Mouse (Mus musculus): ENCODE results near the gene Hcn2.
"Not testable (repeated sequence)": the region's sequence is repeated elsewhere in the genome, so short reads cannot be mapped to it uniquely, and the experiment has no call there.

Hcn2 gene

DNA sequence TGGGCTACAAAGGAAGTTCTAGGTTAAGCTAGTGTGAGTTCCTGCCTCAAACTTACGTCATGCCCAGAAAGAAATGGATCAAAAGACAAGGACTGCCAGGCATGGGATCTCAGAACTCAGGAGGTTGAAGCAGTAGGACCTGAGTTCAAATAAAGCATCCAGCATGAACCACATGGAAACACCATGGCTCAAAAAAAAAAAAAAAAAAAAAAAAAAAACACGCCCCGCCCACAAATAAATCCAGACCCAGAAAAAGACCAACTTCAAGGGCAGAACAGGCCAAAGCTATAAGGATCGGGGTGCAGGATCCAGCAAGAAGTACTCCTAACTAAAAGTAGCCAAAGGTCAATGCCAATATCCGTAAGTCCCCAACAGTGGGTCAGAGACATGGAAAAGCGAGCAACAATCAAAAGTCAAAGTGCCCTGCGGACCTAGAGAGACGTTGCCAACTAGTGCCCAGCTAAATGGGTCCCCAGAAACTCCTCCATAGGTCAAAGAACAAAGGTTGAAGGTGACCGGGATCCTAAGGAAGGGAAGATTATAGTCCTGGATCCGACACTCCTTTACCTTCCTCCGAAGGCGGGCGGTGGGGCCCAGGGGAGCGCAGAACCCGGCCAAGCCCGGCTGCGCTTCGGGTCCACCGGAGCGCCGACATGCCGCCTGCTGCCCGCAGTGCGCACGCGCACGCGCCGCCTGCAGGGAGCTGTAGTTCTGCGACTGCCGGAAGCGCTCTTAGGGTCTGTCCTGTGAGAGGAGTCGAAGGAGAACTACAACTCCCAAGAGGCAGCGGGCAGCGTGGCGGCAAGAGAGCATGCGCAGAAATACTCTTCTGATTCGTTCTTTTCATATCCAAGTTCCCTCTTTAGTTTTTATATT, 29.7 kb downstream of the Hcn2 start, which contains the start of gene Polrmt:
Gene Polrmt, minus strand, starts transcription at position 684 of the 876 bp plus-strand sequence.
- DNase-seq, result peak; percentile 98

DNA sequence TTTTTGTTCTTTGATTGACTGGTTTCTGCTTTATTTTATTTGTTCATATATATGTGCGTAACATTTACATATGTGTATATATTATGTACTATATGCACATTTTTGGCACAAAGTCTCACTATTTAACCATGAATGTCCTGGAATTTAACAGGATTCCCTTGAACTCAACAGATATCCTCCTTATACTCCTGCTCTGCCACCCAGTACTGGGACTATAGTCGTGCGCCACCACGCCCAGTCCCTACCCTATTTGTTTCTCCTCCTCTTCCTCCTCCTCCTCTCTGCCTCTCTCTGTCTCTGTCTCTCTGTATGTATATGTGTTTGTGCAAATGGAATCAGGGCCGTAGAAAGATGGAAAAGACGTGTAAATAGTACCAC, 30.3 kb downstream of the Hcn2 start:
- no peak for DNase-seq

DNA sequence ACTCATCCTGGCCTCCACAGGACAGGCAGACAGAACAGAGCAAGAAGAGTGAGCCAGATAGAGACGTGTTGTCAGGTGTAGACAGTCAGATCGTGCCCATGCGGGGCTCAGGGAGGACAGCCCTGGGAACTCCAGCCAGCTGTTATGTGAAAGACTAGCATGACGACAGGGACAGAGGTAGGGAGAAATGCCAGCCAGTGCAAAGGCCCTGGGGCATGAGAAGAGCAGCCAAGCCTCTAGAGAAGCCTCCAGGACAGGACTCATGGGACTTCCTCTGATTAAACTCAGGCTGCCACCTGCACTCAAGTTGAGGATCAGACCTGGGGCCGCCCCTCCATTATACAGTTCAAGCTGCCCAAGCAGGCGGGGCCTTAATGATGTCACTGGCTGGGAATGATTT, 32.1 kb downstream of the Hcn2 start:
- DNase-seq, result no peak

DNA sequence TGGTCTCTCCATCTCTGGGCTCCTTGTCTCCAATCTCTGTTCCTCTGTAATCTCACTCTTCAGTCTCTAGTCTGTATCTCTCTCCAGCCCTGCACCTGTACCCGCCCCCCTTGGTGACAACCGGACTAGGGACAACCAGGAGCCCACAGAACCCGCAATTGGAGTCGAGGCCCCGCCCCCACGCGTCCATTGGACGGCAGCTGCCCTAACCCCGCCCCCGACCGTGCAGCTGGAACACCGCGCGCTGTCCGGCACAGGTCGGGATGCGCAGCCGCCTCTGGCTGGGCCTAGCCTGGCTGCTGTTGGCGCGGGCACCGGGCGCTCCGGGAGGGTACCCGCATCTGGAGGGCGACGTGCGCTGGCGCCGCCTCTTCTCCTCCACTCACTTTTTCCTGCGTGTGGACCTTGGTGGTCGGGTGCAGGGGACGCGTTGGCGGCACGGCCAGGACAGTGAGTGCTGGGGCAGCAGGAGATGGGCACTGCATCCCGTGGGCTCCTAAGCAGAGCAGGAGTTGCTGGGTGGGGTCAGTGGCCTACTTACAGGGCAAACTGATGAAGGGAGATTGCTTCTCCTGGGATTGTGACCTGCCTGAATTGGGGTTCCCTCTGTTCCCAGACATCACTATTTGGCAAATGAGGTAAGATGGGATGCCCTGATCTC, 38.6 kb downstream of the Hcn2 start, which contains the start of gene Fgf22:
Gene Fgf22, plus strand, starts transcription at position 221 of the 661 bp plus-strand sequence.
- peak; percentile 72 for DNase-seq

DNA sequence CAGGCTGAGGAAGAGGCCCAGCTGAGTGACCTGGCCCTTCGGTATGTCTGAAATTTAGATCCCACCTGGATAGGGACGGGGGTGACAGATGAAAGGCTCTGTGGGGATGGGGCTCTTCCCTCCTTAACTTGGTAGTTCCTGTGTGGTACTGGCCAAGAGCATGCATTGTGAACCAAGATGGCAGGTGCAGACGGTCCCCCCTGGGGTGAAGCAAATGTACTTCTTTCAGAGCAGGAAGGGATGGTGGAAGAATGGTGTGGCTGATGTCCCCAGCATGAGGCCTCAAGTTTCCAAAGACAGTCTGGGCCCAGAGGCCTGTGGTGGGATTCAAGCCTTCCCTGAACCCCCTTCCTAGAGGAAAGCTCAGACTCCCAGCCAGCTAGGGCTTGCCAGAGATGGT, 39.4 kb downstream of the Hcn2 start:
- no peak for DNase-seq

DNA sequence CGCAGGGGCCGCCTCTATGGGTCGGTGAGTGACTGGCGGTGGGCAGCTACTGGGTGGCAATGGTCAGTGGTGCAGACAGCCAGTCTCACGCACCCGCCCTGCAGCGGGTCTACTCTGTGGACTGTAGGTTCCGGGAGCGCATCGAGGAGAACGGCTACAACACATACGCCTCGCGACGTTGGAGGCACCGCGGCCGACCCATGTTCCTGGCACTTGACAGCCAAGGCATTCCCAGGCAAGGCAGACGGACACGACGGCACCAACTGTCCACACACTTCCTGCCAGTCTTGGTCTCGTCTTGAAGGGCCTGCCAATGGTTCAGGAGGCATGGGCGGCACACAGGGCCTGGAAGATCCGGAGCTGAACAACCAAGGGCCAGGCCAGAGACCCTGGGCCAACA, 40.2 kb downstream of the Hcn2 start:
- DNase-seq, result no peak

DNA sequence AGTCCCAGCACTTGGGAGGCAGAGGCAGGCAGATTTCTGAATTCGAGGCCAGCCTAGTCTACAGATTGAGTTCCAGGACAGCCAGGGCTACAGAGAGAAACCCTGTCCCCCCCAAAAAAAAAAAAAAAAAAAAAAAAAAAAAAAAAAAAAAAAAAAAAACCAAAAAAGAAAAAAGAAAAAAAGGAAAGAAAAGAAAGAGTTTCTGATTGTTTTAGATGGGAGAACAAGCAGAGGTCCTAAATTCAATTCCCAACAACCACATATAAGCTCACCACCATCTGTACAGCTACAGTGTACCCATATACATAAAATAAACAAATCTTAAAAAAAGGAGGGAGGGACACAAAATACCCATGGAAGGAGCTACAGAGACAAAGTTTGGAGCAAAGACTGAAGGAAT, 43.2 kb downstream of the Hcn2 start:
- DNase-seq, result not testable (repeated sequence)

DNA sequence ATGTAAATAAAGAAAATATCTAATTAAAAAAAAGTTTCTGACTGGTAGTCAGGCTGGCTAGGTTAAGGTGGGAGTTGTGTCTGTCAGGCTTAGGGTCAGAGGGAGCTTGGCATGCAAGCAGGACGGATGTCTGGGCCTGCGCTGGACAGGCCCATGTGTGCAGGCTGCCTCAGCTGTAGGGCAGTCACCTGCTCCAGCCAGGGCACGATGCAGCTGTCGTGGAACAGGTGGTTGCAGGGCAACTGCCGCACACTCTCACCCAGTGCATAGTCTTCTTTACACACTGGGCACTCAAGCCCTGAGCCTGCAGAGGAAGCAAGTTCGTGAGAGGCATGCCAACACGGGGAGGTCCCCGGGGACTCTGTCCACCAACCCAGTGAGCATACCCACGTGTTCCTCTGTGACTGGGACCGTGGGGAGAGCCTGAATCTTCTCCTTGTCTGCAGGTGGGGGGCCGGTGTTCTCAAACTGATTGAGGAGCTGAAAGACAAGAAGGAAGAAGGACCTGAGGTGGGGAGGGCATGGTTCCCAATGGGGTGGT, 44.2 kb downstream of the Hcn2 start:
- no peak for DNase-seq

DNA sequence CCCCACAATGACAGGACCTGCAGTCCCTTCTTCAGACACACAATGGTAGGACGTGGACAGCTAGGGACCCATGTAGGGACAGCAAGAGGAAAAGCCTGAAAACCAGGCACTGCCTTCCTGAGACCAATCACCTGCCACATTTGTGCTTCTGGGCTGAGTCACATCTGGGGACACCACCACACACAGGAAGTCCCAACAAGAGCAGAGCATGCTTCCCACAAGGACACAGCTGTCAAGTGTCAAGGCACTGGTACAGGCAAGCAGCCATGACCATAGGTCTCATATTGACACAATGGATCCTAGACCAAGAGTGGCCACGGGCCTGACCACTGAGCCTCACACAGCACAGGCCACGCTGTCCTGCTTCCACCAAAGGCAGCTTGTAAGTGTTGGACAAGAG, 46.4 kb downstream of the Hcn2 start:
- DNase-seq, result no peak

DNA sequence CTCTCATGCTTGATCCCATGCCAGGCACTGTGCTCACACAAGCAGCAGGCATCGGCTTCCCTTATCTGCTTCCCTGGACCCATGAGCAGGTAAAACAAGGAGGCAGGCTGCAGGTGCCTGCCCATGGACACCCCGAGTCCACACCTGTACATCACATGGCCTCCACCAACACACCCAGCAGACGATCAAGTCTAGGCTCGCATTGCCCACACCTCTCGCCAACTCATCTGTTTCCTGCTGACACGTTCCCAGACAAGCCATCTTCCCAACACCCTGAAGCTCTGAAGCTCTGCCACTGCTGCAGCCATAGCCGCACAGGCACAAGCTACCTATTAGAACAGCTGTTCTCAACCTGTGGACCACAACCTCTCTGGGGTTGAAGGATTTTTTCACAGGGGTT, 47.8 kb downstream of the Hcn2 start:
- no peak for DNase-seq

DNA sequence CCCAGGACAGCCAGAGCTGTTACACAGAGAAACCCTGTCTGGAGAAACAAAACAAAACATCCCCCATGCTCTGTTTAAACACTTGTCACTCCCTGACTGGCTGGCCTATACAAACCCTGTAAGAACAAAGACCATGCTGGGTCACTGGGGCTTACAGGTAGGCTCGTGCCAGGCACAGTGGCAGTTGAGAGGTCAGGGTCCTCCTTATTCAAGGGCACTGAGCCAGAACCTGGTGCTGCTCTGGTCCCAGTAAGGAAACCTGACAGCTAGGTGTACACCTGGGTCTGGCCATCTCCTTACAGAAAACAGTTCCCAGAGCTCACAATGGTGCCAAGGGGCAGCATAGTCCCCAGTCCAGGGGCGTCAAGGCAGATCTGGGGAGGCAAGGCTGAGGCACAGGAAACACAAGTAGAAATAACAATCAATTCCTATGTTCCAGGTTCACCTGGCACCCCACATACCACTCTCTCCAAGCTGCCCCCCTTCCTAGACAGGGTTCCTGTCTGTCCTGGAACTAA, 48.9 kb downstream of the Hcn2 start:
- DNase-seq, result peak; percentile 41

DNA sequence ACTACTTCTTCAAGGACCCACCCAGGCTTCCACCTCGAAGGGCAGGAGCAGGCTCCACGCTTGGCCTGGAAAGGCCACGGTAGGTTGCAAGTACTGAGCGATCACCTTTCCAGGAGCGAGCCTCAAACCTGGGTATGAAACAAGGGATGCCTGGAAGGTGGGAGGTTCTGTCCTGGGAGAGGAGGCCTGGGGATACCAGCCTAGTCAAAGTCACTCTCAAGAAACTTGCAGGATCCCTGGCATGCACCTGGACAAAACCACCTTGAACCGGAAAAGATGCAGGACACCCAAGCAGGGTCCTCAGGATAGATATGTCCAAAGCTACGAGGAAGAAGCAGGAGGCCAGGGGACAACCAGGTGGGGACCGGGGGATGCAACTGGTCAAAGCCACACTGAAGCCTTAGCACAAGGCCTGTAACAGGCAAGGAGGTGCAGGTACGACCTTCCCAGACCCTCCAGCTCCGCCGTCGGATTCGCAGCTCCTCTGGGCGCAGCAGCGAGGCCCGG, 49.6 kb downstream of the Hcn2 start:
- DNase-seq, result peak; percentile 46

DNA sequence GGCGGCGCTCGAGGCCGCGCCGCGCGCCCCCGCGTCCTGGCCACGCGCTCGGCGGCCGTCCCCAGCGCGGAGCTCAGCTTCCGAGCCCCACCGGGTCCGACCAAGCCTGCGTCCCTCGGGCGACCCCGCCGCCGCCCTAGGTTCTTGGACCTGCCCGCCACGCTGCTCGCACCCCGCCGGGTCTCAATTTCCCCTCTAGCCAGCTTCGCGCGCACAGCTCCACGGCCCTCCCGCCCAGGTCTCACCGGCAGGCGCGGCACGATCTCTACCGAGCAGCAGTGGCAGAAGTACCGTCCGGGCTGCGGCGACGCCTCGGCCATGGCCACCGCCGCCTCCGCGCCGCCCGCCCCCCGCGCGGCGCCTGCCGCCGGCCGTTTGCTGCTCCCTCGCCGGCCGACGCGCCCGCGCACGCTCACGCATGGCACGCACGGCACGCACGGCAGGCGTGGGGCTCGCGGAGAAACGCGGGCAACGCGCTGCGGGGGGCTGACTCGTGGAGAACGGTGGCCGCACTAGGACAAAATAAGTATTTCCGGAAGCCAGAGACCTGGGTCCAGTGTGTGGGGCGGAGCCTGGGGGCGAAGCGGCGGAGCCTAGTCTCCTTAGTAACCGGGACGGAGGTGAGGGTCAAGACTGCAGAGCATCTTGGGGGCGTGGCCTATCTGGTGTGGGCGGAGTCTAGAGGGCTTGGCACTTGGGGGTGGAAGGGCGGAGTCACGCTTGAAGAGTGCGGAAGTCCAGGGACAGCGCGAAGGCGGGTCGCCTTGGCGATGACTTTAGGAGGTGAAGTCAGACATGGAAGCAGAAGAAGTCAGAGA, 50.3 kb downstream of the Hcn2 start, which contains the start of gene Rnf126:
Gene Rnf126, minus strand, starts transcription at position 445 of the 818 bp plus-strand sequence.
- DNase-seq, result peak; percentile 100

DNA sequence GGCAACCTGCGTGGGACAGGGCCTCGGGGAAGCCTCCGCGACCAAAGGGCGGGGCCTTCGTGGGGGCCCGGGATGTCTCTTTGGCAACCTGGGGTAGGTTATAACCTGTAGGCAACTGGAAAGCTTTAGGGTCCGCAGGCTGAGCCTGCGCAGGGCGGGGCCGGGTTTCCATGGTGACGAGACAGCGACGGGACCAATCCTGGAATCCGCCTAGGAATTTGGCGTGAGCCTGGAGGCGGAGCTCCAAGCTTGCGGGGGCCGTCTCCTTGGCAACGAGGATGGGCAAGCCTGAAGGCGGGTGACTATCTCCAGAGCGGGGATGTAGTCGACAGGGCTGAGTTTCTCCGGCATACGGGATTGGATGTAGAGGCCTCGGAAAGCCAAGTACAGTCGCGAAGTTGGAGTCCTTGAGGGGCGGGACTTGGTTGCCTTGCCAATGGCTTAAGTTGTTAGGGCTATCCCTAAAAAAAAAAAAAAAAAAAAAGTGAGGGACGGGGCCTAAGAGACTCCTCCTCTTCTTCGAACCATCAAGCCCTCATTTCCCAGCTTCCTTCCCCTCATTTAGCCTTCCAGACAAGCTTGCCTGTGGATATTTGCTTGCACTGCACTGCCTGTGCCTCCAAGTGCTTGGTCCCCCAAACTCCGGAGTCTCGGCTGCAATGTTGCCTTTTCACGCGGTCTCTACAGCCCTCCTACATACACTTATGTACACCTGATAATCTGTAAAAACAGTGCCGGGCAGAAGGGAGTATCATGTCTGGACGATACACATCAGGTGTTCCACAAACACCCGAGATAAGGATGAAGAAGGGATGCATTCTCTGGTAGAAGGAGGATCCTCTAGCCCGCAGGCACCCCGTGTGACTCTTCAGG, 51.2 kb downstream of the Hcn2 start:
- DNase-seq, result peak; percentile 90

DNA sequence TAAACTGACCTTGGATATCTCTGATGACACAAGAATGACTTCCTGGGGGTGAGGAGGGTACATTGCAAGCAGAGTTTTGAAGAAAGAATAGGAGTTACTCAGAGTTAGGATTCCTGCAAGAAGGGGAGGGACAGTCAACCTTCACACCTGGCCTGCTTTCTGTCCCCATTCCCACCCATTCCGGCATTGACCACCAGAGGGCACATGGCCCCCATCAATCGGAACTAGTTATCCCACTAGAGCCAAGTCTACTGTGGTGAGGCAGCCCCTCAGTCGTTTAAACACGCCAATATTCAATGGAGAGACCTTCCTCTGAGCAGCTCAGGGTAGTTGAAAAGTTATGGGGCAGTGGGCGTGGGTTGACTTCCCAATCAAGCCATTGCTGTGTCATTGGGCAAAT, 52.0 kb downstream of the Hcn2 start:
- DNase-seq, result peak; percentile 82

DNA sequence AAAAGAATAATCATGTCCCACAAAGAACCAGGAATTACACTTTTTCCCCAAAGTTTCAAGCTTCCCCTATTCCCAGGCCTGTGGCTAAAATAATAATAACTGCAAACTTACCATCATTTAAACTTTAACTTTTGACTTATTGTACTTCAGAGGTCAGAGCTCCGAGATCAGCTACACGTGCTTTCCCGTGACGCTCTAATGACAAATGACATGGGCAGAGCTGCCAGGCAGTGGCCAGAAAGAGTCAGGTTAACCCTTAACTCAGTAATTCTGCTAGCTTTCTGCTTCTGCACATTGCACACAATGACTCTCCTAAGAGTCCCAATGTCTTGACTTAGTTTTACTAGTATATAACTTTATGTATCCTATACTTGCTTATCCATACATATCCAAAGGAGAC, 52.9 kb downstream of the Hcn2 start:
- peak; percentile 76 for DNase-seq

DNA sequence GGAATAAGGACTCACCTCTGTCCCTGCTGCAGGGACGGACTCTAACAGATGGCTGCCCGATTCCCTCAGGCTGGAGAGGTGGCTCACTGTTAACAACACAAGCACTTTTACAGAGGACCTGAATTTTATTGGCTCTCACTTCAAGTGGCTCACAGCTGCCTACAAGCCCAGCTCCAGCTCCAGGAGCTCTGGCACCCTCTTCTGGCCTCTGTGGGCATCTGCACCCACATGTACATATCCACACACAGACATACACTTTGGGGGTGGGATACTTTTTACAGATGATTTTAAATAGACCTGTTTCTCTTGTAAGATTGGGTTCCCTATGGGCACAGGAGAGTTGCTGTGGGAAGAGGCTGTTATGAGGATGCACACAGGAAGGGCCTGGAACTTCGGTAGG, 55.9 kb downstream of the Hcn2 start:
- no peak for DNase-seq

DNA sequence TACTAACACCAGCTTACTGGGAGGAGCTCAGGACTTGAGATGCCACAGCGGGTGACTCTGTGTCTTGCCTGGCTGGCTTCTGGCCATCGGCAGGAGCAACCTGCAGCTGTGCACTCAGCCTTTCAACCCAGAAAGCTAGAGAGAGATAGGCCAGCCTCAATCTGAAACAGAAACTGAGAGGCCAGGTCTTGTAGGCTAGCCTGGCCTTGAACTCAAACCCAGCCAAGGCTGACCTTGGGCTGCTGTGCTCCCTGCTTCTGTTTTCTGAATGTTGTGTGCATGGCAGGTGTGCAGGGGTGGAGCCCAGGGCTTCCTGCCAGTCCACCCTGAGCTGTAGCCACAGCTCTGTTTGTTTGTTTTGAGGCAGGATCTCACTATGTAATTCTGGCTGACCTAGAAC, 56.8 kb downstream of the Hcn2 start:
- DNase-seq, result no peak

DNA sequence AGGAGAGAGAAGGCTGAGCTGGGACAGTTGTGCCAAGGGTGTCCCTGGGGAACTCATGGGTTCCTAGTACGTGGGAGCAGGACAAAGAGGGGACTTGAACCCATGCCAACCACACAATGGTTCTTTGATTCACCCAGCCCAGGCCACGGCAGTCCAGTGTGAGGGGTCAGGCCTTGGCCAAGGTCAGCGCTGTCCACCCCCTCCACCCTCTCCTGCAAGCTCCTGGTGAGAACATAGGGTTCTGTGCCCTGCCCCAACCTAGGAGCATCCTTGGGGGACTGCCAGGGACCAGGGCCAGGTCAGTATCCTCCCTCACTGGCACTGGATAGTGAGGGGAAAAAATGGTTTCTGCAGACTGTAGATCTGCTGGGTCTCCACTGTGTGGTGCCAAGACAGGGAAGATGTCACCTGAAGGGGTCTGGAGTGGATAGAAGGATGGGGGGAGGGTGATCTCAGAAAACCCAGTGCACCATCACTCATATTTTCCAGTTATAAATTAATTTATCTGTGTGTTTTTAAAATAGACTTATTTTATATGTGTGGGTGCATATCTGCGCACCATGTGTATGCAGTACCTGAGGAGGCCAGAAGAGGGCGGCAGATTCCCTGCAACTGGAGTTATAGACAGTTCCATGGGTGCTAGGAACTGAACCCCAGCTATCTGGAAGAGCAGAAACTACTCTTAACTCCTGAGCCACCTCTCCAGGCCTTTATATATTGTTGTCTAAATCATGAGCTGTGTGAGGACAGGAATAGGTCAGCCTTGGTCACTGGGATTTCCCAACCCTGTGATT, 58.2 kb downstream of the Hcn2 start:
- DNase-seq, result no peak

DNA sequence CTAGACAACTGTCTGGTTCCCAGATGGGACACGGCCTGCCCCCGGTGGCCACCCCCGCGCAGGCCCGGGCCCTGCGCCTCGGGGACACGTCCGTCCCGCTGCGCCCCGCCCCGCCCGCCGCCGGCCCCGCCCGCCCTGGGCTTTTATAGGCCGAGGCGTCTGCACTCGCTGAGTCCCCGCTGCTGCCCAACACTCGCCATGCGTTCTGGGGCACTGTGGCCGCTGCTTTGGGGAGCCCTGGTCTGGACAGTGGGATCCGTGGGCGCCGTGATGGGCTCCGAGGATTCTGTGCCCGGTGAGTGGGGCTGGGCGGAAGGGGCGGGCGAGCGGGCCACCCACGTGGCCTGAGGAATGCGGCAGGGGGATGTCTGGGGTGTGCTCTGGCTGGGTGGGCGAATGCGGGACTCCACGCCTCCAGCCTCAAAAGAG, 60.7 kb downstream of the Hcn2 start, which contains the start of gene Fstl3:
Gene Fstl3, plus strand, starts transcription at position 170 of the 429 bp plus-strand sequence.
- DNase-seq, result no peak

Data from kidney, adult 11 months (tissue).